Mouse (Mus musculus) G1E (cell line): ENCODE results near the gene Slc44a2. TPM values are rescaled to one million over a fixed set of nuclear protein-coding genes. Genes with fewer than 3 reads are reported as not detected.

ENCODE experiments used
- ATAC-seq: 2 replicates; pipeline ENCODE4 v1.8.0; 2016; ENCODE audit warnings: mild to moderate bottlenecking; ENCODE audit not compliant: insufficient number of reproducible peaks, poor library complexity, low FRiP score, severe bottlenecking; ENCODE audit errors: extremely low read depth
- DNase-seq: peaks from one replicate; pipeline ENCODE4 v3.0.0; 2012; ENCODE audit warnings: low spot score
- H3K27me3 ChIP-seq: 2 replicates; pipeline ENCODE4 v1.6.1; 2012; ENCODE audit warnings: mild to moderate bottlenecking, low read length, inconsistent platforms; ENCODE audit not compliant: insufficient read depth
- H3K36me3 ChIP-seq: replicated peaks from 2 replicates; pipeline ENCODE3; 2012; ENCODE audit warnings: mild to moderate bottlenecking, inconsistent platforms
- H3K4me1 ChIP-seq: 2 replicates; pipeline ENCODE4 v1.6.1; 2012; ENCODE audit warnings: low read depth, low read length, inconsistent platforms, mixed read lengths; ENCODE audit not compliant: insufficient read depth
- H3K4me3 ChIP-seq: 2 replicates; pipeline ENCODE4 v1.5.1; 2012; ENCODE audit warnings: low read depth, mild to moderate bottlenecking, inconsistent platforms, low read length, moderate library complexity, mixed read lengths
- H3K9me3 ChIP-seq: replicated peaks from 2 replicates; pipeline ENCODE4 v1.6.1; 2012; ENCODE audit warnings: inconsistent platforms
- CTCF ChIP-seq: IDR thresholded peaks from 2 replicates; pipeline ENCODE4 v1.5.1; 2012; ENCODE audit warnings: low read depth, low read length, inconsistent platforms, mixed read lengths
- GATA1 ChIP-seq: IDR thresholded peaks from 2 replicates; pipeline ENCODE4 v1.6.1; 2012; ENCODE audit warnings: borderline replicate concordance, low read length, inconsistent platforms, mixed read lengths
- GATA2 ChIP-seq: IDR thresholded peaks from 2 replicates; pipeline ENCODE4 v1.6.1; 2012; ENCODE audit warnings: low read depth, low read length, inconsistent platforms, borderline replicate concordance
- POLR2AphosphoS5 ChIP-seq: IDR thresholded peaks from 2 replicates; pipeline ENCODE4 v1.6.1; 2012; ENCODE audit warnings: low read depth, low read length, inconsistent platforms; ENCODE audit not compliant: insufficient replicate concordance
- TAL1 ChIP-seq: conservative IDR thresholded peaks from 2 replicates; pipeline ENCODE4 v1.6.1; 2012; ENCODE audit warnings: low read depth, low read length, inconsistent platforms, mixed read lengths
- polyA plus RNA-seq: library from polyadenylated mRNA; stranded (reverse); fragments of >175 nt; gene quantifications from 2 replicates; pipeline ENCODE4 v1.2.3, GENCODE M21; 2012
- total RNA-seq, 2 experiments: library from RNA; stranded (forward) in 1 of 2; stranded (reverse) in 1 of 2; fragments of 200-1000 nt in 1 of 2; fragments of >200 nt in 1 of 2; fragmentation: Nextera tagmentation in 1 of 2; gene quantifications; 2 replicates each; pipeline ENCODE4 v1.2.3; 2014 to 2017

Gene Slc44a2
- total and polyA plus RNA-seq, 3 experiments, result 35.7 to 52.7 (median 45.4) TPM

GRCm38 (mm10) chr9:21403745-21404144 lies 83.2 kb downstream of the Slc44a2 start:
- no peak for ATAC-seq
- H3K36me3 ChIP-seq, result peaks cover 98% of the 10 kb centered on the region
- H3K9me3 ChIP-seq, result no peaks in the 10 kb centered on the region
- peaks cover 3% of the 10 kb centered on the region; the same call in 1 of the 2 replicates for H3K4me1 ChIP-seq
- no peaks in the 10 kb centered on the region for H3K27me3 ChIP-seq
- no peak for TF ChIP-seq GATA1
- TF ChIP-seq POLR2AphosphoS5, result no peak
- TF ChIP-seq GATA2, result no peak
- TF ChIP-seq CTCF, result no peak
- TF ChIP-seq TAL1, result no peak
- H3K4me3 ChIP-seq, result no peak overlapping the region
- no peak for DNase-seq

Other genes with a start within 250 kb of the Slc44a2 start
- 0.98 and 2.2 TPM in 2 replicates for gene Gm49373, start 247.6 kb upstream of the Slc44a2 start, total RNA-seq (2014; fragmentation: Nextera tagmentation)
- 0.33 and 1.0 TPM in 2 replicates for gene Gm49373, start 247.6 kb upstream of the Slc44a2 start, total RNA-seq (2017)
- 0.61 and 1.2 TPM in 2 replicates for gene Gm49373, start 247.6 kb upstream of the Slc44a2 start, polyA plus RNA-seq
- gene Fdx1l, start 247.1 kb upstream of the Slc44a2 start, total RNA-seq (2014; fragmentation: Nextera tagmentation), result 52.4 and 58.5 TPM in 2 replicates
- gene Fdx1l, start 247.1 kb upstream of the Slc44a2 start, total RNA-seq (2017), result 54.3 and 56.1 TPM in 2 replicates
- gene Fdx1l, start 247.1 kb upstream of the Slc44a2 start, polyA plus RNA-seq, result 30.6 and 31.0 TPM in 2 replicates
- 95.6 and 162 TPM in 2 replicates for gene Gm38431, start 228.7 kb upstream of the Slc44a2 start, total RNA-seq (2014; fragmentation: Nextera tagmentation)
- 2.1 and 2.8 TPM in 2 replicates for gene Gm38431, start 228.7 kb upstream of the Slc44a2 start, total RNA-seq (2017)
- gene Gm38431, start 228.7 kb upstream of the Slc44a2 start, polyA plus RNA-seq, result 382 and 444 TPM in 2 replicates
- 35.1 and 72.2 TPM in 2 replicates for gene Raver1, start 228.7 kb upstream of the Slc44a2 start, total RNA-seq (2014; fragmentation: Nextera tagmentation)
- 18.5 and 19.6 TPM in 2 replicates for gene Raver1, start 228.7 kb upstream of the Slc44a2 start, total RNA-seq (2017)
- 0.62 and 0.92 TPM in 2 replicates for gene Raver1, start 228.7 kb upstream of the Slc44a2 start, polyA plus RNA-seq
- gene Tyk2, start 189.5 kb upstream of the Slc44a2 start, total RNA-seq (2014; fragmentation: Nextera tagmentation), result 16.1 and 16.6 TPM in 2 replicates
- 17.4 and 19.0 TPM in 2 replicates for gene Tyk2, start 189.5 kb upstream of the Slc44a2 start, total RNA-seq (2017)
- gene Tyk2, start 189.5 kb upstream of the Slc44a2 start, polyA plus RNA-seq, result 17.3 and 19.0 TPM in 2 replicates
- gene Cdc37, start 170.7 kb upstream of the Slc44a2 start, total RNA-seq (2014; fragmentation: Nextera tagmentation), result 80.4 and 86.7 TPM in 2 replicates
- gene Cdc37, start 170.7 kb upstream of the Slc44a2 start, total RNA-seq (2017), result 124 and 193 TPM in 2 replicates
- 213 and 280 TPM in 2 replicates for gene Cdc37, start 170.7 kb upstream of the Slc44a2 start, polyA plus RNA-seq
- gene Pde4a, start 155.0 kb upstream of the Slc44a2 start, total RNA-seq (2014; fragmentation: Nextera tagmentation), result 2.5 and 2.9 TPM in 2 replicates
- 1.5 and 1.7 TPM in 2 replicates for gene Pde4a, start 155.0 kb upstream of the Slc44a2 start, total RNA-seq (2017)
- gene Pde4a, start 155.0 kb upstream of the Slc44a2 start, polyA plus RNA-seq, result 1.4 and 1.5 TPM in 2 replicates
- gene Keap1, start 81.3 kb upstream of the Slc44a2 start, total RNA-seq (2014; fragmentation: Nextera tagmentation), result 16.7 and 21.3 TPM in 2 replicates
- 46.4 and 48.1 TPM in 2 replicates for gene Keap1, start 81.3 kb upstream of the Slc44a2 start, total RNA-seq (2017)
- gene Keap1, start 81.3 kb upstream of the Slc44a2 start, polyA plus RNA-seq, result 73.3 and 81.7 TPM in 2 replicates
- gene S1pr5, start 72.3 kb upstream of the Slc44a2 start, total RNA-seq (2014; fragmentation: Nextera tagmentation), result not detected in 2 replicates
- gene S1pr5, start 72.3 kb upstream of the Slc44a2 start, total RNA-seq (2017), result 0.11 TPM in 1 of 2 replicates, not detected in the other
- gene S1pr5, start 72.3 kb upstream of the Slc44a2 start, polyA plus RNA-seq, result not detected in 2 replicates
- gene Atg4d, start 55.4 kb upstream of the Slc44a2 start, total RNA-seq (2014; fragmentation: Nextera tagmentation), result 7.0 and 14.5 TPM in 2 replicates
- gene Atg4d, start 55.4 kb upstream of the Slc44a2 start, total RNA-seq (2017), result 9.1 and 11.0 TPM in 2 replicates
- gene Atg4d, start 55.4 kb upstream of the Slc44a2 start, polyA plus RNA-seq, result 14.9 and 20.7 TPM in 2 replicates
- 45.4 and 52.7 TPM in 2 replicates for gene Kri1, start 32.7 kb upstream of the Slc44a2 start, total RNA-seq (2014; fragmentation: Nextera tagmentation)
- 74.3 and 89.3 TPM in 2 replicates for gene Kri1, start 32.7 kb upstream of the Slc44a2 start, total RNA-seq (2017)
- 46.2 and 56.6 TPM in 2 replicates for gene Kri1, start 32.7 kb upstream of the Slc44a2 start, polyA plus RNA-seq
- 15.4 and 35.8 TPM in 2 replicates for gene Cdkn2d, start 29.3 kb upstream of the Slc44a2 start, total RNA-seq (2014; fragmentation: Nextera tagmentation)
- 30.3 and 31.2 TPM in 2 replicates for gene Cdkn2d, start 29.3 kb upstream of the Slc44a2 start, total RNA-seq (2017)
- gene Cdkn2d, start 29.3 kb upstream of the Slc44a2 start, polyA plus RNA-seq, result 14.3 and 17.4 TPM in 2 replicates
- not detected in 2 replicates for gene Ap1m2, start 8.4 kb upstream of the Slc44a2 start, total RNA-seq (2014; fragmentation: Nextera tagmentation)
- 0.16 TPM in 1 of 2 replicates, not detected in the other for gene Ap1m2, start 8.4 kb upstream of the Slc44a2 start, total RNA-seq (2017)
- gene Ap1m2, start 8.4 kb upstream of the Slc44a2 start, polyA plus RNA-seq, result not detected in 2 replicates
- 87.9 and 94.1 TPM in 2 replicates for gene Ilf3, start 47.2 kb downstream of the Slc44a2 start, total RNA-seq (2014; fragmentation: Nextera tagmentation)
- gene Ilf3, start 47.2 kb downstream of the Slc44a2 start, total RNA-seq (2017), result 79.7 and 81.3 TPM in 2 replicates
- gene Ilf3, start 47.2 kb downstream of the Slc44a2 start, polyA plus RNA-seq, result 123 and 138 TPM in 2 replicates
- gene Qtrt1, start 91.1 kb downstream of the Slc44a2 start, total RNA-seq (2014; fragmentation: Nextera tagmentation), result 20.7 and 26.4 TPM in 2 replicates
- gene Qtrt1, start 91.1 kb downstream of the Slc44a2 start, total RNA-seq (2017), result 34.3 and 43.8 TPM in 2 replicates
- gene Qtrt1, start 91.1 kb downstream of the Slc44a2 start, polyA plus RNA-seq, result 70.9 and 72.7 TPM in 2 replicates
- gene Dnm2, start 104.2 kb downstream of the Slc44a2 start, total RNA-seq (2014; fragmentation: Nextera tagmentation), result 193 and 214 TPM in 2 replicates
- gene Dnm2, start 104.2 kb downstream of the Slc44a2 start, total RNA-seq (2017), result 72.7 and 74.3 TPM in 2 replicates
- 427 and 533 TPM in 2 replicates for gene Dnm2, start 104.2 kb downstream of the Slc44a2 start, polyA plus RNA-seq
- 2.4 TPM in 1 of 2 replicates, not detected in the other for gene Tmed1, start 189.6 kb downstream of the Slc44a2 start, total RNA-seq (2014; fragmentation: Nextera tagmentation)
- 8.0 and 10.5 TPM in 2 replicates for gene Tmed1, start 189.6 kb downstream of the Slc44a2 start, total RNA-seq (2017)
- gene Tmed1, start 189.6 kb downstream of the Slc44a2 start, polyA plus RNA-seq, result 6.2 and 6.3 TPM in 2 replicates
- 1.1 and 2.9 TPM in 2 replicates for gene AB124611, start 205.5 kb downstream of the Slc44a2 start, total RNA-seq (2014; fragmentation: Nextera tagmentation)
- gene AB124611, start 205.5 kb downstream of the Slc44a2 start, total RNA-seq (2017), result 4.9 and 5.5 TPM in 2 replicates
- gene AB124611, start 205.5 kb downstream of the Slc44a2 start, polyA plus RNA-seq, result 2.4 and 2.6 TPM in 2 replicates
- gene Carm1, start 226.2 kb downstream of the Slc44a2 start, total RNA-seq (2014; fragmentation: Nextera tagmentation), result 71.9 and 79.5 TPM in 2 replicates
- 10.0 and 12.5 TPM in 2 replicates for gene Carm1, start 226.2 kb downstream of the Slc44a2 start, total RNA-seq (2017)
- gene Carm1, start 226.2 kb downstream of the Slc44a2 start, polyA plus RNA-seq, result 143 and 160 TPM in 2 replicates